Mouse (Mus musculus): ENCODE results near the gene Mmd. TPM values are rescaled to one million over a fixed set of nuclear protein-coding genes. Genes with fewer than 3 reads are reported as not detected.

Mmd gene
- total RNA-seq (2023): 5.2 and 8.6 TPM in 2 replicates

GRCm38 (mm10) chr11:90249025-90249650 lies at the start of gene Mmd:
Mmd (plus strand) TSS chr11:90249456.

Other genes starting within 250 kb of the Mmd start
- gene Pctp, start 246.6 kb upstream of the Mmd start, total RNA-seq (2023): 8.1 and 8.7 TPM in 2 replicates
- not detected in 2 replicates for gene Tmem100, start 219.1 kb upstream of the Mmd start, total RNA-seq (2023)
- gene Gm45716, start 61.8 kb upstream of the Mmd start, total RNA-seq (2023): 0.57 and 1.6 TPM in 2 replicates
- gene Hlf, start 141.4 kb downstream of the Mmd start, total RNA-seq (2023): 3.2 and 5.5 TPM in 2 replicates

Data from neutrophil, adult 65 days (primary cell).